ENCODE assay signal across 10 mouse cellular contexts in genomic region chr11:96342576-96342930, GRCm38 (mm10). TPM values are rescaled to one million over a fixed set of nuclear protein-coding genes. Genes with fewer than 3 reads are reported as not detected.
A peak's percentile ranks its signal among the peaks of the same experiment; 100 is the strongest.
DNase-seq lines count a peak whose midpoint lies in the region; ATAC-seq and TF ChIP-seq lines count a peak whose summit lies in the region.
"Had no signal": no experiment of that assay in that cellular context is flagged by ENCODE, and none has a peak within 500 bp of the region (broad histone marks: within the 10 kb centered on the region; RNA-seq: fewer than 3 reads in every experiment).

No protein-coding gene starts in this region.

- TF ChIP-seq CTCF in lung, postnatal 0 days (IDR thresholded peaks at IDR 0.05), result no peak
- TF ChIP-seq CTCF in thymus, adult 2 months (IDR thresholded peaks at IDR 0.05; ENCODE audit: borderline replicate concordance, control insufficient read depth, extremely low read depth, insufficient read depth, low read length, poor library complexity), result no peak

- WGBS in heart, embryonic 13.5 days, result 14% methylated on average over 4 of the region's 4 CpGs
- 20% methylated on average over 4 of the region's 4 CpGs for WGBS in heart, embryonic 12.5 days
- whole genome bisulfite sequencing in lung, postnatal 0 days, result 22% methylated on average over 4 of the region's 4 CpGs
- 24% methylated on average over 4 of the region's 4 CpGs for WGBS in intestine, embryonic 16.5 days
- WGBS in stomach, embryonic 16.5 days, result 13% methylated on average over 4 of the region's 4 CpGs
- WGBS in thymus, adult 2 months, result 74% methylated on average over 4 of the region's 4 CpGs

- H3K9ac ChIP-seq in heart, embryonic 13.5 days, result peak overlapping the region; percentile 76; the same call in 1 of the 2 replicates
- H3K9ac ChIP-seq in heart, embryonic 12.5 days, result no peak overlapping the region
- H3K9ac ChIP-seq in lung, postnatal 0 days (replicated peaks; ENCODE audit: low read depth), result peak overlapping the region; percentile 80
- H3K9ac ChIP-seq in intestine, embryonic 16.5 days (ENCODE audit: low read depth, low read length), result peak overlapping the region; percentile 86
- peak overlapping the region; percentile 84 for H3K9ac ChIP-seq in stomach, embryonic 16.5 days (ENCODE audit: low read length)

- H3K4me1 ChIP-seq in heart, embryonic 13.5 days, result peaks cover 36% of the 10 kb centered on the region
- peaks cover 24% of the 10 kb centered on the region for H3K4me1 ChIP-seq in heart, embryonic 12.5 days (replicated peaks)
- H3K4me1 ChIP-seq in lung, postnatal 0 days (ENCODE audit: insufficient read depth, low read depth, low read length), result peaks cover 8% of the 10 kb centered on the region; the same call in 1 of the 2 replicates
- H3K4me1 ChIP-seq in intestine, embryonic 16.5 days (ENCODE audit: control insufficient read depth, insufficient read depth, low read length), result peaks cover 52% of the 10 kb centered on the region
- peaks cover 46% of the 10 kb centered on the region for H3K4me1 ChIP-seq in stomach, embryonic 16.5 days (ENCODE audit: control insufficient read depth, insufficient read depth, low read length)
- no peaks in the 10 kb centered on the region for H3K4me1 ChIP-seq in thymus, adult 2 months (replicated peaks; ENCODE audit: control insufficient read depth, insufficient read depth, low read length)

- no peak for TF ChIP-seq EP300 in lung, postnatal 0 days (IDR thresholded peaks at IDR 0.05)

- peak overlapping the region; percentile 51 for H3K4me3 ChIP-seq in heart, embryonic 13.5 days
- H3K4me3 ChIP-seq in heart, embryonic 12.5 days, result no peak overlapping the region
- peak overlapping the region; percentile 43 for H3K4me3 ChIP-seq in lung, postnatal 0 days (ENCODE audit: low read depth, low read length)
- peak overlapping the region; percentile 53 for H3K4me3 ChIP-seq in intestine, embryonic 16.5 days (ENCODE audit: low read length)
- H3K4me3 ChIP-seq in stomach, embryonic 16.5 days (replicated peaks; ENCODE audit: low read length), result peak overlapping the region; percentile 50
- no peak overlapping the region for H3K4me3 ChIP-seq in thymus, adult 2 months (ENCODE audit: control insufficient read depth, insufficient read depth, low read length)

- no peaks in the 10 kb centered on the region for H3K9me3 ChIP-seq in heart, embryonic 13.5 days
- H3K9me3 ChIP-seq in heart, embryonic 12.5 days (replicated peaks), result no peaks in the 10 kb centered on the region
- no peaks in the 10 kb centered on the region for H3K9me3 ChIP-seq in lung, postnatal 0 days (ENCODE audit: low read length)
- H3K9me3 ChIP-seq in intestine, embryonic 16.5 days (ENCODE audit: control insufficient read depth, low read length), result no peaks in the 10 kb centered on the region
- no peaks in the 10 kb centered on the region for H3K9me3 ChIP-seq in stomach, embryonic 16.5 days (replicated peaks; ENCODE audit: control insufficient read depth, low read length)

- DNase-seq in lung, postnatal 0 days (ENCODE audit: low spot score), result peak; percentile 25
- DNase-seq in lung, adult 18-20 months, result no peak
- no peak for DNase-seq in frontal cortex, postnatal 36 days (ENCODE audit: low spot score in 2 of 2)
- DNase-seq in thymus, adult 2 months, result no peak
- DNase-seq: right cerebral cortex, postnatal 4 days; thymus, postnatal 14 days had no signal

- no peaks in the 10 kb centered on the region for H3K36me3 ChIP-seq in heart, embryonic 13.5 days
- H3K36me3 ChIP-seq in heart, embryonic 12.5 days, result no peaks in the 10 kb centered on the region
- no peaks in the 10 kb centered on the region for H3K36me3 ChIP-seq in lung, postnatal 0 days (ENCODE audit: insufficient read depth, low read length)
- H3K36me3 ChIP-seq in intestine, embryonic 16.5 days (ENCODE audit: control insufficient read depth, insufficient read depth, low read length), result no peaks in the 10 kb centered on the region
- no peaks in the 10 kb centered on the region for H3K36me3 ChIP-seq in stomach, embryonic 16.5 days (ENCODE audit: control insufficient read depth, insufficient read depth, low read length)
- H3K36me3 ChIP-seq in thymus, adult 2 months (ENCODE audit: control insufficient read depth, insufficient read depth, low read length), result no peaks in the 10 kb centered on the region

- no peak for ATAC-seq in heart, embryonic 13.5 days (ENCODE audit: extremely low read depth, insufficient number of reproducible peaks, low FRiP score, low TSS enrichment)
- no peak for ATAC-seq in heart, embryonic 12.5 days (ENCODE audit: insufficient number of reproducible peaks, low FRiP score)
- no peak for ATAC-seq in lung, postnatal 0 days
- ATAC-seq in intestine, embryonic 16.5 days, result no peak
- ATAC-seq in stomach, embryonic 16.5 days (ENCODE audit: insufficient read depth, low FRiP score), result no peak

- peaks cover 98% of the 10 kb centered on the region for H3K27me3 ChIP-seq in heart, embryonic 13.5 days (replicated peaks)
- peaks cover 97% of the 10 kb centered on the region for H3K27me3 ChIP-seq in heart, embryonic 12.5 days (replicated peaks)
- H3K27me3 ChIP-seq in lung, postnatal 0 days (replicated peaks; ENCODE audit: insufficient read depth, low read length), result peaks cover 18% of the 10 kb centered on the region; the same call in 1 of the 2 replicates
- peaks cover 11% of the 10 kb centered on the region; the same call in 1 of the 2 replicates for H3K27me3 ChIP-seq in intestine, embryonic 16.5 days (replicated peaks; ENCODE audit: control insufficient read depth, insufficient read depth, low read length)
- H3K27me3 ChIP-seq in stomach, embryonic 16.5 days (ENCODE audit: control insufficient read depth, insufficient read depth, low read length), result peaks cover 29% of the 10 kb centered on the region
- peaks cover 23% of the 10 kb centered on the region for H3K27me3 ChIP-seq in thymus, adult 2 months (ENCODE audit: control insufficient read depth, insufficient read depth, low read length)

- H3K4me2 ChIP-seq in heart, embryonic 13.5 days, result peak overlapping the region; percentile 66
- H3K4me2 ChIP-seq in heart, embryonic 12.5 days, result no peak overlapping the region
- H3K4me2 ChIP-seq in lung, postnatal 0 days (replicated peaks; ENCODE audit: low read depth, low read length), result peak overlapping the region; percentile 69
- H3K4me2 ChIP-seq in intestine, embryonic 16.5 days (ENCODE audit: low read depth, low read length), result peak overlapping the region; percentile 93
- peak overlapping the region; percentile 59 for H3K4me2 ChIP-seq in stomach, embryonic 16.5 days (ENCODE audit: low read depth, low read length)

- TF ChIP-seq POLR2A in thymus, adult 2 months (IDR thresholded peaks at IDR 0.05; ENCODE audit: control insufficient read depth, extremely low read depth, insufficient read depth, low read length, poor library complexity), result no peak

- H3K27ac ChIP-seq in heart, embryonic 13.5 days (replicated peaks), result 0 out of 2 replicates have a peak overlapping the region, but pooled peaks have one; percentile 6
- H3K27ac ChIP-seq in heart, embryonic 12.5 days (ENCODE audit: poor library complexity, severe bottlenecking), result no peak overlapping the region
- peak overlapping the region; percentile 81 for H3K27ac ChIP-seq in lung, postnatal 0 days (ENCODE audit: low read length)
- peak overlapping the region; percentile 92 for H3K27ac ChIP-seq in intestine, embryonic 16.5 days (ENCODE audit: low read length)
- H3K27ac ChIP-seq in stomach, embryonic 16.5 days (ENCODE audit: low read length), result peak overlapping the region; percentile 97
- H3K27ac ChIP-seq in thymus, adult 2 months (ENCODE audit: control insufficient read depth, insufficient read depth, low read length), result no peak overlapping the region

RNA-seq across cellular contexts. Expression of gene Hoxb2, which starts 7.8 kb away (rescaled TPM):
- polyA plus RNA-seq in heart, embryonic 13.5 days (2015; fragmentation: Nextera tagmentation; extraction: Ambion mirVana), result 3.6 and 5.9 TPM in 2 replicates
- 4.0 TPM in 2 replicates for polyA plus RNA-seq in heart, embryonic 12.5 days (2016; fragmentation: Nextera tagmentation; extraction: Ambion mirVana)
- polyA plus RNA-seq in lung, postnatal 0 days (2015; fragmentation: Nextera tagmentation; extraction: Ambion mirVana), result 16.5 and 16.9 TPM in 2 replicates
- polyA plus RNA-seq in intestine, embryonic 16.5 days (2015; fragmentation: Nextera tagmentation; extraction: Ambion mirVana), result 9.6 and 11.6 TPM in 2 replicates
- 9.1 and 11.5 TPM in 2 replicates for polyA plus RNA-seq in stomach, embryonic 16.5 days (2015; fragmentation: Nextera tagmentation; extraction: Ambion mirVana)
- 1.5 and 2.2 TPM in 2 replicates for polyA plus RNA-seq in thymus, adult 2 months (2012; rRNA removed)

RNA-seq across cellular contexts. Expression of gene Hoxb3, which starts 19.4 kb away (rescaled TPM):
- 0.31 and 1.1 TPM in 2 replicates for polyA plus RNA-seq in heart, embryonic 13.5 days (2015; fragmentation: Nextera tagmentation; extraction: Ambion mirVana)
- polyA plus RNA-seq in heart, embryonic 12.5 days (2016; fragmentation: Nextera tagmentation; extraction: Ambion mirVana), result 0.45 and 0.86 TPM in 2 replicates
- polyA plus RNA-seq in lung, postnatal 0 days (2015; fragmentation: Nextera tagmentation; extraction: Ambion mirVana), result 1.5 and 2.2 TPM in 2 replicates
- polyA plus RNA-seq in intestine, embryonic 16.5 days (2015; fragmentation: Nextera tagmentation; extraction: Ambion mirVana), result 1.4 and 1.5 TPM in 2 replicates
- polyA plus RNA-seq in stomach, embryonic 16.5 days (2015; fragmentation: Nextera tagmentation; extraction: Ambion mirVana), result 0.99 and 1.5 TPM in 2 replicates
- 1.1 TPM in 2 replicates for polyA plus RNA-seq in thymus, adult 2 months (2012; rRNA removed)

RNA-seq across cellular contexts. Expression of gene Hoxb1, which starts 23.0 kb away (rescaled TPM):
- 0.17 and 0.18 TPM in 2 replicates for polyA plus RNA-seq in heart, embryonic 13.5 days (2015; fragmentation: Nextera tagmentation; extraction: Ambion mirVana)
- polyA plus RNA-seq in heart, embryonic 12.5 days (2016; fragmentation: Nextera tagmentation; extraction: Ambion mirVana), result not detected in 2 replicates
- not detected in 2 replicates for polyA plus RNA-seq in lung, postnatal 0 days (2015; fragmentation: Nextera tagmentation; extraction: Ambion mirVana)
- not detected in 2 replicates for polyA plus RNA-seq in intestine, embryonic 16.5 days (2015; fragmentation: Nextera tagmentation; extraction: Ambion mirVana)
- polyA plus RNA-seq in stomach, embryonic 16.5 days (2015; fragmentation: Nextera tagmentation; extraction: Ambion mirVana), result 0.24 TPM in 1 of 2 replicates, not detected in the other
- polyA plus RNA-seq in thymus, adult 2 months (2012; rRNA removed), result not detected in 2 replicates

RNA-seq across cellular contexts. Expression of gene Hoxb4, which starts 24.5 kb away (rescaled TPM):
- polyA plus RNA-seq in heart, embryonic 13.5 days (2015; fragmentation: Nextera tagmentation; extraction: Ambion mirVana), result 0.43 and 0.59 TPM in 2 replicates
- 0.19 and 0.32 TPM in 2 replicates for polyA plus RNA-seq in heart, embryonic 12.5 days (2016; fragmentation: Nextera tagmentation; extraction: Ambion mirVana)
- polyA plus RNA-seq in lung, postnatal 0 days (2015; fragmentation: Nextera tagmentation; extraction: Ambion mirVana), result 2.6 and 3.0 TPM in 2 replicates
- 1.8 and 2.0 TPM in 2 replicates for polyA plus RNA-seq in intestine, embryonic 16.5 days (2015; fragmentation: Nextera tagmentation; extraction: Ambion mirVana)
- polyA plus RNA-seq in stomach, embryonic 16.5 days (2015; fragmentation: Nextera tagmentation; extraction: Ambion mirVana), result 2.2 and 2.7 TPM in 2 replicates
- polyA plus RNA-seq in thymus, adult 2 months (2012; rRNA removed), result 1.3 and 1.5 TPM in 2 replicates

RNA-seq across cellular contexts. Expression of gene Hoxb5, which starts 39.4 kb away (rescaled TPM):
- 3.8 and 5.5 TPM in 2 replicates for polyA plus RNA-seq in heart, embryonic 13.5 days (2015; fragmentation: Nextera tagmentation; extraction: Ambion mirVana)
- 0.14 and 1.9 TPM in 2 replicates for polyA plus RNA-seq in heart, embryonic 12.5 days (2016; fragmentation: Nextera tagmentation; extraction: Ambion mirVana)
- polyA plus RNA-seq in lung, postnatal 0 days (2015; fragmentation: Nextera tagmentation; extraction: Ambion mirVana), result 16.8 and 17.3 TPM in 2 replicates
- polyA plus RNA-seq in intestine, embryonic 16.5 days (2015; fragmentation: Nextera tagmentation; extraction: Ambion mirVana), result 26.4 and 28.7 TPM in 2 replicates
- 13.8 TPM in 2 replicates for polyA plus RNA-seq in stomach, embryonic 16.5 days (2015; fragmentation: Nextera tagmentation; extraction: Ambion mirVana)
- 0.18 and 0.22 TPM in 2 replicates for polyA plus RNA-seq in thymus, adult 2 months (2012; rRNA removed)

Comparison
In these comparisons a context has a peak if more than half of its experiments do, and no peak if none do; other contexts are left out.
1. H3K27ac ChIP-seq: peak in heart, embryonic 13.5 days (single experiment), lung, postnatal 0 days (single experiment), intestine, embryonic 16.5 days (single experiment) and stomach, embryonic 16.5 days (single experiment); none in heart, embryonic 12.5 days (single experiment) and thymus, adult 2 months (single experiment).
2. H3K4me3 ChIP-seq: peak in heart, embryonic 13.5 days (single experiment), lung, postnatal 0 days (single experiment), intestine, embryonic 16.5 days (single experiment) and stomach, embryonic 16.5 days (single experiment); none in heart, embryonic 12.5 days (single experiment) and thymus, adult 2 months (single experiment).